Mouse (Mus musculus) gastrocnemius, postnatal 14 days (tissue): ENCODE results near the gene Wdfy3. TPM values are rescaled to one million over a fixed set of nuclear protein-coding genes. Genes with fewer than 3 reads are reported as not detected.

Experiments used
- DNase-seq: peaks from one replicate; pipeline ENCODE4 v3.0.0; 2021; ENCODE audit warnings: mixed read lengths
- intact Hi-C: fragments of 180-260 bp; cut with DNase I; formaldehyde crosslinking; loops from one replicate; pipeline ENCODE4 v1.15.1; 2025; ENCODE audit warnings: low total_unique reads
- total RNA-seq, 2 experiments: library from RNA; stranded (reverse); gene quantifications; 2 replicates each; pipeline ENCODE4 v1.2.3; 2021

The Wdfy3 gene
- total RNA-seq, 2 experiments from 2014 or later, result 21.5 to 23.0 TPM

DNA sequence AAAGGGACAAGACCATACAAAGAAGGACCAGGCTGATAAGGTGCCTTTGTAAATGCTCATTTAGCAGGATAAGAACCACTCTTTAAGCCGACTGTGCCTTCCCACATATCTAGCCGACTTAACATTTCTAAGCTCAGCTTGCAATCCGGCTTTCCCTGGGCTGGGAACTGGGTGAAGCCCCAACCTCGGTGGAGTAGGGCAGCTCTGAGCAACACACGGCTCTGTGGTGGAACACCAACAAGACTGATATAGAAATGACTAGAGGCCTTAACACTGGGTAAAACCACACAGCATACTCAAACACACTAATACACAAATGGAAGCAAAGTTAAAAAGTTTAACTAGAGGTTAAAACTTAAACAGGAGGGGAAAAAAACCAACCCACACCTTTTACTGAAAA lies 7.9 kb downstream of the Wdfy3 start:
- intact Hi-C loops, result loop anchor here (10.0 kb wide), 1 partner anchor 117 kb away; no protein-coding TSS in a partner anchor
- no peak for DNase-seq

DNA sequence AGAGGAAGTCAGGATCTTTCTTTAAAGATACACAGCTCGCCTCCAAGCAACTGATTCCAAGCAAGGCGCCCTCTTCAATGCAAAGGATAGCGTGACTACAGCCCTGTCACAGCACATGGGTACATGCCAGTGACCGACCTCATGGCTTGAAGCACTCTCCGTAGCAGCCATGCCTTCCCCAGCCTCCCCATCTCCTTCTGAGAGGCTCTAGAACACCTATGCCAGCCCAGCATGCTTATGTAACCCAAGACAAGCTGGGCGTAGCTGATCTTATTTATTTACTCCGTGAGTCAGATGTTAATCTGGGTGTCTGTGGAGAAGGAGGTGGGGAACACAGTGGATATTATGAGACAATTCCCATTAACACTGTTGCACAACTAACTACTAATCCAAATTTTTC lies 13.8 kb downstream of the Wdfy3 start:
- DNase-seq, result peak; percentile 17
- intact Hi-C loops, result no loop called here

DNA sequence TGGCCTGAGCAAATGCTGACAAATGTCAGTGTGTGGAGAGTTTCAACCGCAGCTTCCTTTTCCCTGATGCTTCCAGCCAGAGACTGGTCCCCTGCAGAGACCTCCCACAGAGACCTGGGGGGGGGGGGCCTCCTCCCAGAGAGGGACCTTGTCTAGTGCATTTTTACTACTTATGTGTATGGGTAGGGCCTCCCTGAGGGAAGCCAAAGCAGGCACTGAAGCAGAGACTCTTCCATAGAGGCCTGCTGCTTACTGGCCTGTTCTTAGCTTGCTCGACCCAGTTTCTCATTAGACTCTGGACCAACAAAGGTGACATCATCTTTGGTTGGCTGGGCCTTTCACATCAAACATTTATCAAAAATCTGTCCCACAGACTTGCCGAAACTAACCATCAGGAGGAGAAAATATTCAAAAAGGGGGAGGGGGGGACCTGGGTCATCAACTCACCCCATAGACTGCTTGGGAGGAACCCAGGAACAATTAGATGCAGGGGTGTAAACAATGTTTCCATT lies 14.5 kb downstream of the Wdfy3 start:
- no peak for DNase-seq
- intact Hi-C loops, result no loop called here

DNA sequence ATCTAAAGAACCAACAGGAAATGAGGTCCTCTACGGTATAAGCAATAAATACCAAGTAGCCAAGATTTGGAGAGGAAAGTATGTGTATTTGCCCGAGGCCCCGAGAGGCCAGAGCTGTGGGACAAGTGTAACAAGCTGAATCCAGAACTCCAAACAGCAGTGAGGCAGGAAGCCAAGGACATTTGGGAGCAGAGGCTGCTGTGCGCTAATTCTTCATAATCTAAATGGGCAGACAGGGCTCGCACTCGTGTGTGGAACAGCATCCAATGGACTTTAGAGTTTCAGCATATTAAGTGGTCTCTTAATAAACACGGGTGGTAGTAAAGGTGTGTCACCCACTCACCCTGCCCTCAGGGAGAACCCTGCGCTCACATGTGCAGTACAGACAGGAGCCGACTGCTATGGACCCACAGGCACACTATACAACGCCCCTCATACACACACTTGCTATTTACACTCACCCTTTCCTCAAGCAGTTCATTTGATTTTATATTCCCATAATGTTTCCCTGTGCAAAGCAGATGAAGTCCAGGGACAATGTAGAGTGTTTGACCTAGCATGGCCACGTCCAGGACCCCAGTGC lies 15.1 kb downstream of the Wdfy3 start:
- DNase-seq, result peak; percentile 28
- intact Hi-C loops, result no loop called here

DNA sequence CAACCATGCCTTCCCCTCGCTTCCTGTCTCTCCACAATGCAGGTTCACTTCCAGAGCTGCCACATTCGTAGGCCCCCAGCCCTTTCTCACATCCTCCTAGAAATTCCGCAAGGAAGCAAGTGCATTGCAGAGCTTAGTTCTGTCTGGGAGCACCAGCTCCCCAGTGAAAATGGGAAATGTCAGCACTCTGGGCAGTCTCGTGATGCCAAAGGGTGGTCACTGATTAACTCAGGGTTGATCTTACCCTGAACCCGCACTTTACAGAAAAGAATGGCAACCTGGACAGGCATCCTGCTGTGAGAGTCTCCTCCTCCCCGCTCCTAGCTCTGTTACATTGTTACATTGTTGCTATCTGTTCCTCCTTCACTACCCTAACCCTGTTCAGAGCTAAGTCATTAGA lies 16.8 kb downstream of the Wdfy3 start:
- intact Hi-C loops, result no loop called here
- no peak for DNase-seq

DNA sequence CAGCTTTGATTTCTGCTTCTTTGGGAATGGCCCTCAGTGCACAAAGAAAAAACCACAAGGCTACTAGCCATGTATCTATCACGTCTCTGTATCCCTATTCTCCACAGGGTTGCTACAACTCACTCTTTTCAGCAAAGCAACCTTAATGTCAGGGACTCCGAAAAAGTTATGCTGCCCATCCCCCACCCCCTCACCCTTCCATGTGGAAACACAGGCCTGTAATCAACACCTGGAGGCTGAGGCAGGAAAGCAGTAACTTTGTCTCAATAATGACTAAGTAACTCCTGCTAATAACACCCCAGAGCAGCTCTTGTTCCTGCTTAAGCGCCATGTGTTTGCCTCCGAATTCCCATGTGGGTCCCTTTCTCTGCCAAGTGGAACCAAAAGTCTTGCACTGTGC lies 17.3 kb downstream of the Wdfy3 start:
- DNase-seq, result no peak
- intact Hi-C loops, result no loop called here

DNA sequence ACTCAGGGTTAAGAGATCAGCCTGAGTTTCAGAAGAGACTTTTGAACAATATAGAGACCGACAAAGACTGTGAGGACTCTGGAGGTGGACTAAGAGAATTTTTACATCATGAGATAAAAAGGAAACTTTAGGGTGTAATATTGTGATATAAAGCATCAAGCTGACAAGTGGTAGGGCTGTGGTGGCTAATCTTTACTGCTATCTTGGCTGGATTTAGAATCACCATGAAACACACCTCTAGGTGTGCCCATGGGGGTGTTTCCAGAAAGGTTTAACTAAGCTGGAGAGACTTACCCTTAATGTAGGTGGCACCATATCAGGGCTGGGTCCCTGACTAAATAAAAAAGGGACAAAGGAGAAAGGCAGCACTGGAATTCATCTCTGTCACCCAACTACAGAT lies 19.0 kb downstream of the Wdfy3 start:
- intact Hi-C loops, result no loop called here
- DNase-seq, result no peak

DNA sequence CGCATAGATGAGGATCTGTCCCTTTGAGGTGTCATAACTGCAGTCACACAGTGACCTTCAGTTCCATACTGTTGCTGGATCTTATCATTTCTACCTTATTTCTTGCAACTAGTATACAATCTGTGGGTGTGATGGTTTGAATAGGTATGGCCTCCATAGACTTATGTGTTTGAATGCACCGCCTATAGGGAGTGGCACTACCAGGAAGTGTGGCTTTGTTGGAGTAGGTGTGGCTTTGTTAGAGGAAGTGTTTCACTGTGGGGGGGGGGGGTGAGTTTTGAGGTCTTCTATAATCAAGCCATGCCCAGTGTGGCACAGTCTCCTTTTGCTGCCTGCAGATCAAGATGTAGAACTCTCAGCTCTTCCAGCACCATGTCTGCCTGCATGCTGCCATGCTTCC lies 21.3 kb downstream of the Wdfy3 start:
- intact Hi-C loops, result no loop called here
- DNase-seq, result no peak

DNA sequence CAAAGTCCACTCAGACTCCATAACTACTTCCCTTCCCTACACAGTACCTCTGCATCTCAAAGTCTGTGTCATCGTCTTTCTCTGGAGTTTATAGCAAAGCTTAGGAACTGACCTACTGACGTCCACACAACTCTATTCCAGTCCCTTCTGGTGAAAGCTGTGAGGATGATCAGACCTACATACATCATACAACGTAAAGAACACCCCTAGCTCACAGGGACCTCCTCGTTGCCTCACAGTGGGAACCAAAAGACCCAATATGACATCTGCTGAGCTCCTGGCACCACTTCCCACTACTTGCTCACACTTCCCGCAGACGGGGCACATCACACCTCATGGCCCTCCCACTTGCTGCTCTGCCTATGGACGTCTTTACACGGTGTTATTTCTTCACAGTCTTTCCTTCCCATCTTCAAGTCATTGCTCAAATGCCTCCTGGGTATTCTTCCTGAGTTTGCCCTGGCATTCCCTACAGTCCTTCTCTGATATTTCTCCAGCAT lies 23.1 kb downstream of the Wdfy3 start:
- intact Hi-C loops, result no loop called here
- no peak for DNase-seq

DNA sequence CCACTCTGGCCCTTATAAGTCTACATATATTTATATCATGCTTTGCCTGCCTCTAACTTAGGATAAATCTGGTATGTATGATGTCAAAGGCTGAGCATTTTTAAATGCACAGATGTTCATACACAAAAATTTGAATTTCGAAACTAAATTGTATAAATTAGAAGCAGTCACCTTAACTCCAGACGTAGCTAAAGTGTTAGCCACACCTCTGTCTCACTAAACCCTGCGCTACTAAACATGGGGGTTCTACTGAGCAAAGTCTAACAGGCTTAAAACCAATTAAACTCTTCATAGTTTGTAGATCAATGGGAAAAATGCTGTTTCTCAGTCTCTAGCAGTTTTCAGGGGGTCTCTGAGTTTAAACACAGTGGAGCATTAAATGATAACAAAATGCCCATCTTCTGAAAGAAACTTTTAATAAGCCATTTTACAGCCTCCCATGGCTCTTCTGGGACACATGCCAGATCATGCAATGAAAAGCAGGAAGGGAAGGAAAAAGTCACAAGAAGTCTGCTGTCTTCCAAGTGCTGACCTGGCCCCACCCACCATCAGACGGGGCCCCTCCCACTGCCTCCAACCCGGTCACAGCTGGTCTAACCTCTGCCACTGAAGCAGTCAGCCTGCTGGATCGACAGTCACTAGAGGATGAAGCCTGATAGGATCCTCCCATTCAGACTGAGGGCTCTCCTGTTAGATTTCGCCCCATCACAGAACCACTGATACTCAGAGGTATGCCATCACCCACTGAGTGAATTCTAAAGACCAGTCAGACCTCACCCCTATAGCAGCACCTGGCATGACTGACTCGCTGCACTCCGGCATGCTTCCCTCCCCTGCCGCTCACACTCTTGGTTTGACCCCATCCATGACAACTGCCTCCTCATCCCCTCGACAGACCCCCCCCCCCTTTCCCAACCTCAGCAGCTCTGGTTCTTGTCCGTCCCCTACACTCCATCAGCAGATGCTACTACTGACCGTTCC lies 23.8 kb downstream of the Wdfy3 start:
- intact Hi-C loops, result no loop called here
- no peak for DNase-seq

DNA sequence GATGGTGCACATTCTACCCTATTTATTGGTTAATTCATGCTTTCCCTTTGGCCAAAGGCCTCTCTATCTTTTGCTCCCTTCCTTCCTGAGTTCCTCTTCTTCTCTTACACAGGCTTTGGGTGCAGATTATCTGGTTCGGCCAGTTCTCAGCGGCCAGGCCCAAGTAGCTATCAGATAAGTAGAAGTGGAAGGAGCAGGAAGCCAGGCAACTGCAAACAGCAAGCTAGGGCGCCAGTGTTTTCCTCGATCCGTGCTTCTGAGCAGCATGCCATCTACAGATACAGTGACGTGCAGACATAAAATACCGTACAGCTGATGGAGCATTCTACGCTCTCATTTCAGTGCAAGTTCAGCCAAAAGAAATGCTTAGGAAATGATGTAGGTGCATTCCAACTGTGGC lies 24.5 kb downstream of the Wdfy3 start:
- intact Hi-C loops, result no loop called here
- no peak for DNase-seq

DNA sequence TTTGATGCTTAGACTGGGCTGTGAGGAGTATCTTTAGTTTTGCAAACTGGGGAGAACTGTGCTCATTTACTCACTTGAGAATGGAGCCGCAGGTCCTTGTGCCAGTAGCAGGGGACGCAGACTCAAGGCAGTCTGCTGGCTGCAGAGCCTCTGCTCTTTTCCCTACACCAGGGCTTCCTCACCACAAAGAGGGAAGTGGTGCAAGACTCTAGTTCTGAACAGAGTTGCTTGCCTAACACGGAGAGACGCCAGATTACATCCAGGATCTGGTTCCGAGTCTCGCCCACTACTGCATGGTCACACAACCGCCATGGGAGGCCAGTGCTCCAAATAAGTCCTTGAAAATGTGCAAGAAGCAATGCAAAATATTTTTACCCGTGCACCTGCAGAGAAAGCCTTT lies 36.4 kb downstream of the Wdfy3 start:
- intact Hi-C loops, result no loop called here
- DNase-seq, result no peak

DNA sequence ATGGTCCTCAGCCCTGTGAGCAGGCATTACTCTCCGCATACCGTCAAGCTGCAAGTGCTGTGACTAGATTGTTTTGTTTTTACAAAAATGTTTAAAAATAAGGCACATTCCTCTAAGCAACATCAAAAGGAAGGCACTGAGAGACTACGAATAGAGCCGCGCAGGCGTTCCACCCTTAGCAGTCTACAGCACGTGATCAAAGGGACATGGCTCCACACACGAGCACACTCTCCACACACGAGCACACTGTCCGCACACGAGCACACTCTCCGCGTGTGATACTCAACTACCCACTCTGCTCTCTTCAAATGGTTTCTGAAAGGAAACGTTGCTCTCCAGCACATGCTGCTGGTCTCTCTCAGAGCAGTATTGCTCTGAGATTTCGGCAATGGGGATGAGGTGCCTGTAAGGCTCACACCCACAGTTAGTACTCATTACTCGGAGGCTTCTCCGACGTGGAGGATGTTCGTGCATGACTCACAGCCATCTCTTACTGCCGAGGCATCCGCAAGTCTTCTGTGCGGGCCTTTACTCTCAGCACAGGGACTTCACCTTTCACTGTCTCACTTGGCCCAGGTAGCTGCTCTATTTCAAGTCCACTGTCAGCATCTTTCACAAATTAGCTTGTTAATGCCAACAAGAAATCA lies 37.0 kb downstream of the Wdfy3 start:
- no peak for DNase-seq

DNA sequence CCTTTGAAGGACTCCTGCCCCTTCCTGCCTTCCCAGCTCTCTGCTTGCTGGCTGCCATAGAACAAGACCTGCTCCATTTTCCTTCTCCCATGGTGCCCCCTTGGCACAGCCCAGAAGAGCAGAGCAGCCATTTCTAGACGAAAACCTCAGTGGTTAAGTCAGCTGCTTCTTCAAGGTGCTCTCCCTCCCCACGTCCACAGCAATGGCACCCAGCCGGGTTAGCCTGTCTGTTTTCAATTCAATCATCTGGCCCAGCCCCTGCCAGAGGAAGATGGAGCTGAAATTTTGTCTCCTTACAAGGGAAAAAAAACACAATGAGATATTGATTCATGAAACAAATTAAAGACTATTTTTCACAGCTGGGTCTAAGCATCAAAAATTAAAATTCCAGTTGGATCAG lies 37.5 kb downstream of the Wdfy3 start:
- DNase-seq, result no peak
- intact Hi-C loops, result no loop called here

More for the DNA sequence above, 37.0 kb downstream of the Wdfy3 start:
- intact Hi-C loops, result no loop called here

DNA sequence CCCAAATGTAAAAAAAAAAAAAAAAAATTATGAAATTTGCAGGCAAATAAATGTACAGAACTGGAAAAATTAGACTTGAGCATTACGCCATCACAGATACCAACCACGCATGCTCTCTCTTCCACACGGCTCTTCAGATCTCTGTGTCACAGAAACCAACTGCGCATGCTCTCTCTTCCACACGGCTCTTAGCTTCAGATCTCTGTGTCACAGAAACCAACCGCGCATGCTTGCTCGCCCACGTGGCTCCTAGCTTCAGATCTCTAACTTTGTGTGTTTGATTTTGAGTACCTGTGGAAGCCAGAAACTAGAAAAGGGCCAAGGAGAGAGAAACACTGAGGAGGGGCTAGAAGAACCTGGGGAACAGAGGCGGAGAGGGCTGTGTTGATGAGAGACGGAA lies 46.3 kb downstream of the Wdfy3 start:
- no peak for DNase-seq
- intact Hi-C loops, result no loop called here

DNA sequence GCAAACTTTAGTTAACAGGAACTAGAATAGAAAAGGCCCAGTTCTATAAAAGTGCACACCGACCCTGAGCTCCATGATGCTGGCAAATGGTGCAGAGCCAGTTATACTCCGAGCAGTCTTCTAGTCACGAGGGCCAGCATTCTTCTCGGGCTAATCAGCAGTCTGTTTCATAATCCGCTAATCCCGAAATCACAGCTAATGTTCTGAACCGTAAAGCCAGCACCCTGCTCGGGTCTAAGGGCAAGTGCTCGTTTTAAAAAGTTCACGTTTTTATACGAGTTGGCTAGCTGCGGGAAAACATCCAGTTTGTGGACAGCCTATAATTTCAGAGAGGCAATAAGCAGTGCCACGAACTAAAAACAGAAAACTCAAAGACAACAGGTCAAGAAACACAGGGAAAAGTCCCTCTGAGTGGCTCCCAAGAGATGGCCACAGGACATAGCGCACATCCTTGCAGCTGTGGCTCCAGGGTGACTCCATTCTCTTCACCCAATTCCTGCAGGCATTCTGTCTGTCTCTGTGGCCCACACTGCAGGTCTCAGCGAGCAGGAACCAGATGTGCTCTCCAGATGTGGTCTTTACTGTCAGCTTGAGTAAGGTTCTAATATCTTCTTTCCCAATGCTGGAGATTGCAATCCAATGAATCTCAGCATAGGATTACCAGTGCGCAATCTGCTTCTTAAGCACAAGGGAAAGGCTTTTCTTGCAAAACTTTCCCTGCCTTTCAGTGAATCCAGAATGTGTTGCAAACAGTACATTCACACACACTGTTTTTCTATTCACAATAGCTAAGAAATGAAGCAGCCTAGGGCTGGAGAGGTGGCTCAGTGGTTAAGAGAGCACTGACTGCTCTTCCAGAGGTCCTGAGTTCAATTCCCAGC lies 47.5 kb downstream of the Wdfy3 start:
- no peak for DNase-seq
- intact Hi-C loops, result no loop called here

DNA sequence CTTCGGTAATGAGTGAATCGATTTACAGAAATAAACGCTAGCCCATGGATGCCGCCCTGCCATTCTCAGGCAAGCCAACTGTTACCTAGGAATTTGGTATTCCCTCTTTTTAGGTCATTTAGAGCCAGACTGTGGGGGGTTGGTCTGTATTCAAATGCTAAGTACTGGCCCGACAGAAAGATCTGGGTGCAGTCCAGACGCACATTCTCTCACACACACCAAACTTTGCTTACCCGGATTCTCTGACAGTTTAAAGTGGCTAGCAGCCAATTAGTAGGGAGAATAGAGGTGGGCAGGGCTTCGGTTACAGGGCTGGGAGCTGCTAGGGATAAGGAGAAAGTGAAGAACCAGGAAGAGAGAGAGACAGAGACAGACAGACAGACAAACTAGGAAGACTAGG lies 55.5 kb downstream of the Wdfy3 start:
- intact Hi-C loops, result no loop called here
- no peak for DNase-seq

DNA sequence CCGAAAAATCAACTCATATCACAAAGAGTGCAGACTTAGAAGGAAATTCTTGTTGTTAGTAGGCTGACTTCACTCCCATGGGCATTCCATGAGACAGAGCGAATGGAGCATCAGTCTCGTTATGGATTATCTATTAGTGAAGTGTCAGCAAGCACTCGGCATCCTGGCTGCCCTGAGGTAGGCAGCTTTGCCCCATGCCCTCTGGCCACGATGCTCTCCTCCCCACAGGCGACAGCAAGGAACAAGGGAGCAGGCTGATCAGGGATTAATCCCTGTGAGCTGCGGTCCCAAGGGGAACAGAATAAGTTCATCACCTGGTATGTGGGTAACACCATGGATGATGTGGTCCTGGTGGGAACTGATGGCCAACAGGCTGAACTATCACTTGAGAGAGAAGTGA lies 55.9 kb downstream of the Wdfy3 start:
- intact Hi-C loops, result no loop called here
- DNase-seq, result no peak

DNA sequence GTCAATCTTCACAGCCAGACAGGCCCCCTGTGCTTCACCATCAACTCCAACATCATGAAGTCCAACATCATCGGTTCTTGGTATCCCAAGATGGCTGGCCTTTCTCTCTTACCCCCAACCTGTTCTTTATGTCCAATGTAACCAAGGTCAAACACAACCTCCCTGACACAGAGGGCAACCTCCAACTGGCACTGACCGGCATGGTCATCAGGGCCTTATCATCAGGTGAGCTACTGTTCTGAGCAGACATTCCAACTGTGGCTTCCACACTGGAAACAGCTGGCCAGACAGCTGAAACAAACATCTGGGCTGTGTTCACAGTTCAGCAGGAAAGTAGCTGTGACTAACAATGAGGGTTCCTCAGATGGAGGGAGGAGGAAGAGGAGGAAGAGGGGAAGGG lies 58.8 kb downstream of the Wdfy3 start:
- intact Hi-C loops, result no loop called here
- DNase-seq, result no peak
